In the genomic region with DNA sequence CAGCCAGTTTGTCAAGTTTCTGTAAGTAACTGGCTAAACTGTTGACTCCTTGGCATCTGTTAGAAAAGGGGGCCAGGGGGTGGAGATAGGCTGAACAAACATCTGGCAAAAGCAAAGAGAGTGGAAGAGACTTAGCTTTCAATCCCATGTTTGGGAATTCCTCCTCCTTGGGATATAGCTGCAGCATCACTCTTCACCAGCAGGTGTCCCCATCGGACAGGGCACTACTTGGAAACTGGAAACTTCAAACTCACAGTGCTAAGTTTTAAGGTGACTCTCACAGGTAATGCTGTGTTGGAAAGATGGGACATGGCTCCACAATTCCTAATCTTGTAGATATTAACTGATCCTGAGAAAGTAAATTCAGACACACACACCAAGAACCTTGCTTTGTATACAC, we compare ENCODE assay signal across 9 mouse cellular contexts. TPM values are rescaled to one million over a fixed set of nuclear protein-coding genes. Genes with fewer than 3 reads are reported as not detected.
DNase-seq lines count a peak whose midpoint lies in the region; ATAC-seq and TF ChIP-seq lines count a peak whose summit lies in the region.
"Had no signal": no experiment of that assay in that cellular context is flagged by ENCODE, and none has a peak within 500 bp of the region (broad histone marks: within the 10 kb centered on the region; RNA-seq: fewer than 3 reads in every experiment).

No protein-coding gene starts in this region.

- no peak overlapping the region for H3K4me2 ChIP-seq in liver, postnatal 0 days (ENCODE audit: low read depth, low read length)
- H3K4me2 ChIP-seq: heart, embryonic 13.5 days had no signal

- H3K36me3 ChIP-seq in liver, postnatal 0 days (replicated peaks; ENCODE audit: insufficient read depth, low read length): peaks cover 33% of the 10 kb centered on the region

- TF ChIP-seq EP300 in liver, postnatal 0 days (IDR thresholded peaks at IDR 0.05; ENCODE audit: low read depth): no peak

- DNase-seq in CD4-positive, CD25-positive, alpha-beta regulatory T cell, adult 2 months (ENCODE audit: low read depth, low spot score): peak; percentile 61
- DNase-seq in adipocyte (ENCODE audit: low spot score): peak; percentile 72
- DNase-seq in gastrocnemius, postnatal 25 days: peak; percentile 25
- peak; percentile 79 for DNase-seq in kidney, postnatal 14 days
- DNase-seq in liver, postnatal 0 days: peak; percentile 66
- peak; percentile 63 for DNase-seq in retina, postnatal 1 day
- DNase-seq in Muller cell, postnatal 12 days (ENCODE audit: inconsistent ontology term): no peak

- WGBS in liver, postnatal 0 days (ENCODE audit: insufficient replicate concordance): 15% methylated on average over 1 of the region's 1 CpGs

- no peak overlapping the region for H3K9ac ChIP-seq in liver, postnatal 0 days (replicated peaks)
- H3K9ac ChIP-seq: heart, embryonic 13.5 days had no signal

- peak; percentile 92 for TF ChIP-seq CTCF in liver, postnatal 0 days (IDR thresholded peaks at IDR 0.05; ENCODE audit: low read depth)

- no peaks in the 10 kb centered on the region for H3K4me1 ChIP-seq in liver, postnatal 0 days (ENCODE audit: insufficient read depth)
- H3K4me1 ChIP-seq: heart, embryonic 13.5 days had no signal

- peak; percentile 82; the same call in 1 of the 2 replicates for ATAC-seq in common myeloid progenitor, adult 5-6 weeks (replicated peaks; ENCODE audit: low read depth, poor library complexity, severe bottlenecking)
- ATAC-seq in liver, postnatal 0 days: no peak

- no peaks in the 10 kb centered on the region for H3K9me3 ChIP-seq in liver, postnatal 0 days (ENCODE audit: low read length)
- H3K9me3 ChIP-seq: heart, embryonic 13.5 days had no signal

- no peaks in the 10 kb centered on the region for H3K27me3 ChIP-seq in liver, postnatal 0 days (ENCODE audit: insufficient read depth, low read length)
- H3K27me3 ChIP-seq: heart, embryonic 13.5 days had no signal

- H3K27ac ChIP-seq in liver, postnatal 0 days (ENCODE audit: low read depth): no peak overlapping the region
- H3K27ac ChIP-seq: heart, embryonic 13.5 days had no signal

- H3K4me3 ChIP-seq in liver, postnatal 0 days (ENCODE audit: low read depth, low read length): no peak overlapping the region
- H3K4me3 ChIP-seq: heart, embryonic 13.5 days had no signal

RNA-seq across cellular contexts. Expression of a gene that starts 46.6 kb away (rescaled TPM):
- total RNA-seq in common myeloid progenitor, adult 5-6 weeks (2017): 2.6 and 4.7 TPM in 2 replicates
- total RNA-seq in gastrocnemius, postnatal 25 days (2021): 1 to 10 TPM; 8.5 to 8.9 TPM
- 4.5 TPM in 2 replicates for polyA plus RNA-seq in liver, postnatal 0 days (2015; fragmentation: Nextera tagmentation; extraction: Ambion mirVana)

RNA-seq across cellular contexts. Expression of a gene that starts 47.0 kb away (rescaled TPM):
- 3.0 and 4.0 TPM in 2 replicates for total RNA-seq in common myeloid progenitor, adult 5-6 weeks (2017)
- 10 to 100 TPM; 17.6 to 18.8 TPM for total RNA-seq in gastrocnemius, postnatal 25 days (2021)
- polyA plus RNA-seq in liver, postnatal 0 days (2015; fragmentation: Nextera tagmentation; extraction: Ambion mirVana): 3.4 and 3.8 TPM in 2 replicates

RNA-seq across cellular contexts. Expression of a gene that starts 55.2 kb away (rescaled TPM):
- 16.2 and 18.6 TPM in 2 replicates for total RNA-seq in common myeloid progenitor, adult 5-6 weeks (2017)
- 1 to 10 TPM in 1 of 2 experiments, under 1 TPM in 1; 0.88 to 1.5 TPM for total RNA-seq in gastrocnemius, postnatal 25 days (2021)
- polyA plus RNA-seq in liver, postnatal 0 days (2015; fragmentation: Nextera tagmentation; extraction: Ambion mirVana): 5.2 and 6.5 TPM in 2 replicates

RNA-seq across cellular contexts. Expression of a gene that starts 55.3 kb away (rescaled TPM):
- total RNA-seq in common myeloid progenitor, adult 5-6 weeks (2017): 24.9 and 62.3 TPM in 2 replicates
- total RNA-seq in gastrocnemius, postnatal 25 days (2021): 1 to 10 TPM in 1 of 2 experiments, under 1 TPM in 1; 0.91 to 1.3 TPM
- 3.1 and 5.1 TPM in 2 replicates for polyA plus RNA-seq in liver, postnatal 0 days (2015; fragmentation: Nextera tagmentation; extraction: Ambion mirVana)
